Mouse (Mus musculus) megakaryocyte, embryonic 14.5 days (primary cell): ENCODE results near the gene Lgals1. TPM values are rescaled to one million over a fixed set of nuclear protein-coding genes. Genes with fewer than 3 reads are reported as not detected.

Source experiments
- H3K27me3 ChIP-seq: replicated peaks from 2 replicates; pipeline ENCODE3; 2012; ENCODE audit warnings: inconsistent platforms
- H3K36me3 ChIP-seq: replicated peaks from 2 replicates; pipeline ENCODE3; 2012; ENCODE audit warnings: low read length, inconsistent platforms, mixed read lengths
- H3K4me1 ChIP-seq: 2 replicates; pipeline ENCODE4 v1.6.1; 2012; ENCODE audit warnings: inconsistent platforms
- H3K4me3 ChIP-seq: replicated peaks from 2 replicates; pipeline ENCODE3; 2012; ENCODE audit warnings: moderate library complexity, mild to moderate bottlenecking, inconsistent platforms
- H3K9me3 ChIP-seq: 2 replicates; pipeline ENCODE4 v1.6.1; 2012; ENCODE audit warnings: inconsistent platforms
- FLI1 ChIP-seq: IDR thresholded peaks from 2 replicates; pipeline ENCODE4 v1.6.1; 2012; ENCODE audit warnings: low read length, inconsistent platforms, mixed read lengths
- GATA1 ChIP-seq: IDR thresholded peaks from 3 replicates; pipeline ENCODE4 v1.6.1; 2012; ENCODE audit warnings: mixed read lengths, low read length, inconsistent platforms, borderline replicate concordance
- polyA plus RNA-seq: library from polyadenylated mRNA; stranded (reverse); fragments of >175 nt; gene quantifications from 2 replicates; pipeline ENCODE4 v1.2.3, GENCODE M21; 2012; ENCODE audit warnings: low replicate concordance; ENCODE audit not compliant: insufficient read depth

Lgals1 gene
- polyA plus RNA-seq, 1 experiment, result 689 TPM

DNA sequence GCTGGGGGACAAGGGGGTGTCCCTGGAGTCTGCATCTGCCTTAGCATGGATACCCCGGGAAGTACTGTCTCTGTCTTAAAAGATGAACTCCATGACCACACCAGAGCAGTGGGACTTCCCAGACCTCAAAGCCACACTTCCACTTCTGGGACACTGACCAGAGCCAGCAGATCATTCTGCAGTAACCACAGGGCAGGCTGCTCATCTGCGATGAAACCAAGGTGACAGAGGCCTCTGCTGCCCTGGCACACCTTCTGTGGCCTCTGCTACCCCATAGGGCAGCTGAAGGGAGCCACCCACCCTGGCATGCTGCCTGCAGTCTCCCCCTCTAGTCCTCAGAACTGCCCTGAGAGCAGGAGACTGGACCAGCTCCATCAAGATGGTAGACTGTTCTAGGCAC, 30.8 kb upstream of the Lgals1 start:
- H3K9me3 ChIP-seq, result no peaks in the 10 kb centered on the region
- H3K36me3 ChIP-seq, result peaks cover 64% of the 10 kb centered on the region
- H3K4me3 ChIP-seq, result peak overlapping the region; percentile 91
- TF ChIP-seq GATA1 (no peak), FLI1 (no peak)
- H3K4me1 ChIP-seq, result peaks cover 88% of the 10 kb centered on the region
- no peaks in the 10 kb centered on the region for H3K27me3 ChIP-seq

DNA sequence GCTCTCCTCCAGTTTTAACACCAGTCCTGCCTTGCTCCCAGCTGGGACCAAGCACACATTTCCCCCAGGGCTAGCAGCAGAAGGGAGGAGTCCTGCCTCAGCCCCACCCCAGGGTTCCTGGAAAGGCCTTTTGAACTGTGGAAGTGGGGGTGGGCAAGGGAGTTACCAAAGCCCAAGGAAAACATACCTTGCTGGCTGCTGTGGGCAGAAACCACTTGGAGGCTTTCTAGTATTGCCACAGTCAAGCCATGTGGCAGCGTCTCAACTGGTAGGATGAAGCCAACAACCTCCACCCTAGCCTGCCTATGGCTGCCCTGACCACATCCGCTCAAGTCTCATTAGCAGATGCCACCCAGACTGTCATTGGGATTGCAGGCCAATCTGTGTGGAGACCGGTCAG, 30.4 kb upstream of the Lgals1 start:
- TF ChIP-seq FLI1 (no peak), GATA1 (no peak)
- no peaks in the 10 kb centered on the region for H3K27me3 ChIP-seq
- H3K36me3 ChIP-seq, result peaks cover 63% of the 10 kb centered on the region
- H3K4me3 ChIP-seq, result peak overlapping the region; percentile 91
- H3K9me3 ChIP-seq, result no peaks in the 10 kb centered on the region
- H3K4me1 ChIP-seq, result peaks cover 88% of the 10 kb centered on the region

DNA sequence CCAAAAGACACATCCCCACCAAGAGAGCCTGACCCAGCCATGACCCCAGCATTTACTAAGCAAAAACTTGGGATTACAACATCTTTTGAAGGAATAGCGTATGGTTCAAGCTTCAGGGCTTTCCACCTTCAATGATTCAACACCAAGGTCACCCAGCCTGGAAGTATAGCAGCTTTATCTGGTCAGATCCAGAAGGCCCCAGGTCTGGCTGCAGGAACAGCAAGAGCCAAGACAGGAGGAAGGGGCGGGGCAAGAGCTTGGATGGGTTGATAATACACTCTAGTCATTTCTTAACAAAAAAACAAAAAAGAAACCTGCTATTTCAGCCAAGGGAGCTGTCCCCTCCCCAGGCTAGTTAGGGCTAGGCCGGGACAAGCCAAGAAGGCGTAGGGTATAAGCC, 29.0 kb upstream of the Lgals1 start:
- Histone ChIP-seq H3K36me3 (peaks cover 62% of the 10 kb centered on the region), H3K4me3 (peak overlapping the region; percentile 99), H3K9me3 (no peaks in the 10 kb centered on the region), H3K27me3 (no peaks in the 10 kb centered on the region), H3K4me1 (peaks cover 88% of the 10 kb centered on the region)
- TF ChIP-seq FLI1 (no peak), GATA1 (no peak)

DNA sequence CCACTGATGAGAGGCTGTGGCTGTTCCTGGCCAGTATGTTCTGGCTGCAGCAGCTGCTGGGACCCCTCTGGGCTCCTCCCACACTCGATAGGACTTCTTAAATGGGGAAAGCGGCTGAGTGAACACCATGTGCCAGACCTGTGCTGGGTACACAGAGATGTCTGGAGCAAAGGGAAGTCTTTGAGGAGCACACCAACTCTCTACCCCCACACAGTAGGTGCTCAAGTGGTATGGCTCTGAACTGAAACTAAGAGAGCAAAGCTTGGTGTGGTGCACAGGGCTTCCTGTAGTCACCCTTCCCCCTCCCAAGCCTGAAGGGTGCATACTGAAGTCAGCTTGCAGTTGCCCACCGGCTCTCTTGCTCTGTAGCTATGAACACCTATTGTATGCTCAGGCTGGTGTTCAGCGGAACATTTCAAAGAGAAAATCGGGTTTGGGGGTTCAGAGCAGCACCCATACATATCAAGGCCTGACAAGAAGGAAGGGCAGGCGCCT, 28.0 kb upstream of the Lgals1 start:
- Histone ChIP-seq H3K9me3 (no peaks in the 10 kb centered on the region), H3K4me1 (peaks cover 88% of the 10 kb centered on the region), H3K4me3 (peak overlapping the region; percentile 99), H3K27me3 (no peaks in the 10 kb centered on the region), H3K36me3 (peaks cover 62% of the 10 kb centered on the region)
- TF ChIP-seq FLI1, result no peak
- TF ChIP-seq GATA1, result no peak

DNA sequence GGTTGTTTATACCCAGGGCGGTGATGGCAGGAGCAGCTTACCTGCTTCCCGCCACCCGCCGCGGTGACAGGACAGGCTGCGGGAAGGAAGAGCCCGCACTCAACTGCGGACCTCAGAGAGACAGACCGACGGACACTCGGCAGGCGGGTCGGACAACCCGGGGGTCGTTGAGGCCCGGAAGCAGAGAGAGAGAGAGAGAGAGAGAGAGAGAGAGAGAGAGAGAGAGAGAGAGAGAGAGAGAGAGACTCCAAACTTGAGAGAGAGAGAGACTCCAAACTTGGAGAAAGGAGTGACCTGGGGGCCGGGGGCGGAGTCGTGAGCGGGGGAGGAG, 27.2 kb upstream of the Lgals1 start, which contains the start of gene Gm49510:
Gm49510 (plus strand) TSS at position 259 of the 331 bp plus-strand sequence.
- TF ChIP-seq GATA1, result no peak

DNA sequence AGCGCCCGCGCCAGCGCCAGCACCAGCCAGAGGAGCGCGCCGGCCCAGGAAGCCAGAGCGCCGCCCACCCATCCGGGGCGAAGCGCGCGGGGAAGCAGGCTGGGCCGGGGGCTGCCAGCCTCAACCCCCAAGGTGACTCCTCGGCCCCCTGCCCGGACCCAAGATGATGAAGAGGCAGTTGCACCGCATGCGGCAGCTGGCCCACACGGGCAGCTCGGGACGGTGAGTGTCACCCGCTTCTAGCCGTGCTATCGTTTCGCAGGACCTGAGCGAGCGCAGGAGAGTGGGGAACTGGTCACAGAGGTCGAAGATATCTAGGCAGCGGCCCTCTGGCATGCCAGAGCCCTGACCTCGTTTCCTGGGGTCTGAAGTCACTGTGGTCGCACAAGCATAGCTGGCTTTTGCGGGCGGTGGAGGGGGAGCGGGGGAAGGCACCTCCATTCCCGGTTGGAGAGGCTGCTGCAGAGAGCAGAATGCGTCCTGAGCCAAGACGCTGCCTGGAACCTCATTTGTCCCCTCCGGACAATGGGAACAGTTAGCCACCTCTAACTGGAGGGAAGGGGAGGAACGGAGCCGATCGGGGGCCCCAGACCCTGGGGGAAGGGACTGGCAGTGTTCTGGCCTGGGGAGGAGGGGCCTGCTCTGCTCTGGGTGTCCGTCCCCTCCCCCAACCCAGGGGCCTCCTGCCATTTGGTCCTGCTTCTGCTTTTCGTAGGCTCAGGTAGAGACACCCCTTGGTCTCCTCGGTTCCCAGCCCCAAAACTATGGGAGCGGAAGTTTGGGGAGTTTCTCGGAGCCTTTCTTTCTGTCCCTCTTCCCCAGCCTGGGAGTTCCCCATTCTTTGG, 26.6 kb upstream of the Lgals1 start, which contains the start of gene Sh3bp1:
Sh3bp1 (plus strand) TSS at position 29 of the 845 bp plus-strand sequence.
- Histone ChIP-seq H3K27me3 (no peaks in the 10 kb centered on the region), H3K36me3 (peaks cover 68% of the 10 kb centered on the region), H3K9me3 (no peaks in the 10 kb centered on the region), H3K4me1 (peaks cover 88% of the 10 kb centered on the region), H3K4me3 (peak within 1 kb of the TSS; percentile 99)
- TF ChIP-seq GATA1 (no peak), FLI1 (no peak)

More for the DNA sequence above, 27.2 kb upstream of the Lgals1 start, which contains the start of gene Gm49510:
- H3K36me3 ChIP-seq, result peaks cover 62% of the 10 kb centered on the region
- peaks cover 88% of the 10 kb centered on the region for H3K4me1 ChIP-seq
- H3K4me3 ChIP-seq, result peak within 1 kb of the TSS; percentile 99
- H3K9me3 ChIP-seq, result no peaks in the 10 kb centered on the region
- H3K27me3 ChIP-seq, result no peaks in the 10 kb centered on the region

DNA sequence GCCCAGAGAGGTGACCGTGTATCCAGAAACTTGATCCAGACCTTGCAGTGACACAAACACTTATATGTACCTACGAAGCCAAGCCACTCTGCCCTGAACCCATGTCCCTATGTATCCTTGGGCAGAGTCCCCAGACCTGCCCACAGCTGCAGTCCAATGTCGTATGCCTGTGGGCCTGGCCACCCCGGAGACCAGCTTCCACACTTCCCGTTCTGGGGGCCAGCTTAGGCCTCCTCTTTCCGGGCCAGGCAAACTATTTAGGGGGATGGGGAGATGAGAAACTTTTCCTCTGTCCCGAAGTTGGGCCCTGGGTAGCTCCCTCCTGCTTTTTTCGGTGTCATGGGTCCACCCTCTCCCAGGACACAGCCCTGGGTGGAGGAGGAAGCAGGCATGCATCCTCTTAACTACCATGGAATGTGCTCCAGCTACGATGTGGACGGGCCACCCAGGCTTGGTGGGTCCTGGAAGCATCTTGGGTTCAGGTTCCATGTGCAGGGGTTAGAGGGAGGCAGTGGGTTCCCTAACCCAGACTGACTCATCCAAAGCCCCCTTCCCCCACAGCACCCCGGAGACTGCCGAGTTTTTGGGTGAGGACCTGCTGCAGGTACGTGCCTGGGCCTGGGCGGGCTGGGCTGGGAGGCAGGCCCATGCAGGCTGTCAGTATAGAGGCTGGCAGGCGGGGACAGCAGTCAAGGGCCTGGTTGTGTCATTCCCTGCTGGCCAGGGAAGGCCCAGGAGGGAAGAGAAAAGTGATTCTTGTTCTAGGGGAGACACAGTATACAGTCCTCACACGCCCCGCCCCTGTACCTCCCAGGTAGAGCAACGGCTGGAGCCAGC, 25.7 kb upstream of the Lgals1 start:
- no peak for TF ChIP-seq GATA1
- no peak for TF ChIP-seq FLI1
- Histone ChIP-seq H3K4me3 (peak overlapping the region; percentile 99), H3K27me3 (no peaks in the 10 kb centered on the region), H3K36me3 (peaks cover 68% of the 10 kb centered on the region), H3K4me1 (peaks cover 85% of the 10 kb centered on the region), H3K9me3 (no peaks in the 10 kb centered on the region)

DNA sequence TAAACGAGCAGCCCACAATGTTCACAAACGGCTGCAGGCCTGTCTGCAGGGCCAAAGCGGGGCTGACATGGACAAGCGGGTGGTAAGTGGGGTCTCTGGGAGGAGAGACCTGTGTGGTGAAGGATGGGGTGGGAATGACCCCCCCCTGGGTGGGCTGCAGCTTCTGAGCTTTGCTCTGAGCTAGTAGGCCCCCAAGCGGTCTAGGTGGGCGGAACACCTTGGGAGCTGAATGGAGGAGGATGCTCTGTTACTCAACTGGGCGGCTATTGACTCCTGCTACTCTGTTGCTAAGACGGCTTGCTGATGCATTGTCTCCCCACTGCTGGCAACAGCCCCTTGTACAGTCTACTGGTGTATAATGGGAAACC, 25.1 kb upstream of the Lgals1 start:
- H3K4me3 ChIP-seq, result peak overlapping the region; percentile 99
- H3K4me1 ChIP-seq, result peaks cover 84% of the 10 kb centered on the region
- peaks cover 68% of the 10 kb centered on the region for H3K36me3 ChIP-seq
- no peaks in the 10 kb centered on the region for H3K9me3 ChIP-seq
- TF ChIP-seq FLI1 (no peak), GATA1 (no peak)
- H3K27me3 ChIP-seq, result no peaks in the 10 kb centered on the region

DNA sequence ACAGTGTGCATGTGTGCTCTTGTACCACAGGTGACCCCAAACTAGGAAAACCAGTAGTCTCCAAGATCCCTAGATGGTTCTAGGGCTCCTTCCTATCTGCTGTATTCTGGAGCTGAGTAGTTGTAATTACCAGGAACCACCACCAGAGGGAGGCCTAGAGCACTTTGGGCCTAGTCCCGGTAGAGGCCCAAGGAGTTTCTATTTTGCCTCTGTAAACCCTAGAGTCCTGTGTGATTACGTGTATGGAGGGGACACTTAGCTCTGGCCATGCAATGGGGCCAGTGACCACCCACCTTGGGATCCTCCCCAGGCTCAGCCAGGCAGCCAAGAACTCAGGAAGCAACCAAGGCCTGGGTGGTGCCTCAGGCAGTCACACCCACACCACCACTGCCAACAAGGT, 23.3 kb upstream of the Lgals1 start:
- H3K9me3 ChIP-seq, result no peaks in the 10 kb centered on the region
- peaks cover 84% of the 10 kb centered on the region for H3K4me1 ChIP-seq
- TF ChIP-seq FLI1, result no peak
- no peak for TF ChIP-seq GATA1
- H3K27me3 ChIP-seq, result no peaks in the 10 kb centered on the region
- peaks cover 73% of the 10 kb centered on the region for H3K36me3 ChIP-seq
- peak overlapping the region; percentile 87 for H3K4me3 ChIP-seq
